Mouse (Mus musculus): ENCODE measurements around the gene Tango6. TPM values are rescaled to one million over a fixed set of nuclear protein-coding genes. Genes with fewer than 3 reads are reported as not detected.

The Tango6 gene
- total and polyA plus RNA-seq, 2 experiments from 2014 or later = 4.0 to 7.1 TPM

- no peak overlapping the region for H3K4me2 ChIP-seq (ENCODE audit: low read depth, low read length)
- H3K27ac ChIP-seq = no peak overlapping the region
- H3K9ac ChIP-seq (replicated peaks; ENCODE audit: low read length) = no peak overlapping the region
- ATAC-seq (no peak), DNase-seq (ENCODE audit: low spot score) (no peak)
- no peaks in the 10 kb centered on the region for H3K4me1 ChIP-seq (ENCODE audit: insufficient read depth, low read length)
- WGBS = 86% methylated on average over 13 of the region's 13 CpGs
- no peak overlapping the region for H3K4me3 ChIP-seq (ENCODE audit: low read length)
- no peak for TF ChIP-seq CTCF (IDR thresholded peaks at IDR 0.05; ENCODE audit: low read depth)
- no peaks in the 10 kb centered on the region for H3K36me3 ChIP-seq (ENCODE audit: insufficient read depth, low read length)
- H3K27me3 ChIP-seq (ENCODE audit: insufficient read depth, low read length) = no peaks in the 10 kb centered on the region
- no peaks in the 10 kb centered on the region for H3K9me3 ChIP-seq (ENCODE audit: low read length)
Observed at GRCm38 (mm10) chr8:106736861-106737662, 54.2 kb downstream of the Tango6 start.

- TF ChIP-seq CTCF (IDR thresholded peaks at IDR 0.05; ENCODE audit: low read depth) = no peak
- Histone ChIP-seq H3K4me2 (ENCODE audit: low read depth, low read length) (no peak overlapping the region), H3K27me3 (ENCODE audit: insufficient read depth, low read length) (no peaks in the 10 kb centered on the region), H3K9me3 (ENCODE audit: low read length) (no peaks in the 10 kb centered on the region), H3K4me3 (ENCODE audit: low read length) (no peak overlapping the region), H3K27ac (no peak overlapping the region), H3K9ac (replicated peaks; ENCODE audit: low read length) (no peak overlapping the region), H3K4me1 (ENCODE audit: insufficient read depth, low read length) (no peaks in the 10 kb centered on the region), H3K36me3 (ENCODE audit: insufficient read depth, low read length) (no peaks in the 10 kb centered on the region)
- no peak for DNase-seq (ENCODE audit: low spot score)
- 95% methylated on average over 2 of the region's 2 CpGs for WGBS
- ATAC-seq = no peak
Observed at GRCm38 (mm10) chr8:106737846-106738245, 55.0 kb downstream of the Tango6 start.

GRCm38 (mm10) chr8:106742321-106742720 is 59.5 kb downstream of the Tango6 start:
- no peak overlapping the region for H3K9ac ChIP-seq (replicated peaks; ENCODE audit: low read length)
- TF ChIP-seq CTCF (IDR thresholded peaks at IDR 0.05; ENCODE audit: low read depth) = no peak
- no peaks in the 10 kb centered on the region for H3K9me3 ChIP-seq (ENCODE audit: low read length)
- 93% methylated on average over 10 of the region's 10 CpGs for WGBS
- no peaks in the 10 kb centered on the region for H3K27me3 ChIP-seq (ENCODE audit: insufficient read depth, low read length)
- no peaks in the 10 kb centered on the region for H3K4me1 ChIP-seq (ENCODE audit: insufficient read depth, low read length)
- no peaks in the 10 kb centered on the region for H3K36me3 ChIP-seq (ENCODE audit: insufficient read depth, low read length)
- no peak for ATAC-seq
- DNase-seq (ENCODE audit: low spot score) = no peak
- no peak overlapping the region for H3K27ac ChIP-seq
- H3K4me3 ChIP-seq (ENCODE audit: low read length) = no peak overlapping the region
- no peak overlapping the region for H3K4me2 ChIP-seq (ENCODE audit: low read depth, low read length)

- H3K9ac ChIP-seq (replicated peaks; ENCODE audit: low read length) = no peak overlapping the region
- H3K4me2 ChIP-seq (ENCODE audit: low read depth, low read length) = no peak overlapping the region
- no peak for TF ChIP-seq CTCF (IDR thresholded peaks at IDR 0.05; ENCODE audit: low read depth)
- no peak overlapping the region for H3K27ac ChIP-seq
- DNase-seq (ENCODE audit: low spot score) (no peak), ATAC-seq (no peak)
- H3K4me3 ChIP-seq (ENCODE audit: low read length) = no peak overlapping the region
- H3K27me3 ChIP-seq (ENCODE audit: insufficient read depth, low read length) = no peaks in the 10 kb centered on the region
- 86% methylated on average over 1 of the region's 1 CpGs for WGBS
- no peaks in the 10 kb centered on the region for H3K36me3 ChIP-seq (ENCODE audit: insufficient read depth, low read length)
- no peaks in the 10 kb centered on the region for H3K4me1 ChIP-seq (ENCODE audit: insufficient read depth, low read length)
- no peaks in the 10 kb centered on the region for H3K9me3 ChIP-seq (ENCODE audit: low read length)
Observed at GRCm38 (mm10) chr8:106743361-106743760, 60.5 kb downstream of the Tango6 start.

GRCm38 (mm10) chr8:106753436-106753835 is 70.6 kb downstream of the Tango6 start:
- no peak for TF ChIP-seq CTCF (IDR thresholded peaks at IDR 0.05; ENCODE audit: low read depth)
- Histone ChIP-seq H3K27ac (no peak overlapping the region), H3K4me1 (ENCODE audit: insufficient read depth, low read length) (no peaks in the 10 kb centered on the region)

GRCm38 (mm10) chr8:106761317-106761716 is 78.4 kb downstream of the Tango6 start:
- no peak for DNase-seq (ENCODE audit: low spot score)
- Histone ChIP-seq H3K4me1 (ENCODE audit: insufficient read depth, low read length) (peaks cover 7% of the 10 kb centered on the region), H3K27ac (peak overlapping the region; percentile 59), H3K36me3 (ENCODE audit: insufficient read depth, low read length) (no peaks in the 10 kb centered on the region), H3K27me3 (ENCODE audit: insufficient read depth, low read length) (no peaks in the 10 kb centered on the region), H3K9me3 (ENCODE audit: low read length) (no peaks in the 10 kb centered on the region), H3K4me2 (ENCODE audit: low read depth, low read length) (no peak overlapping the region), H3K9ac (replicated peaks; ENCODE audit: low read length) (no peak overlapping the region), H3K4me3 (ENCODE audit: low read length) (no peak overlapping the region)
- no peak for TF ChIP-seq CTCF (IDR thresholded peaks at IDR 0.05; ENCODE audit: low read depth)
- ATAC-seq = no peak
- 32% methylated on average over 4 of the region's 4 CpGs for WGBS

More at GRCm38 (mm10) chr8:106753436-106753835, 70.6 kb downstream of the Tango6 start:
- no peak for DNase-seq (ENCODE audit: low spot score)
- WGBS = 50% methylated on average over 3 of the region's 3 CpGs
- Histone ChIP-seq H3K36me3 (ENCODE audit: insufficient read depth, low read length) (no peaks in the 10 kb centered on the region), H3K4me3 (ENCODE audit: low read length) (no peak overlapping the region), H3K9ac (replicated peaks; ENCODE audit: low read length) (no peak overlapping the region), H3K27me3 (ENCODE audit: insufficient read depth, low read length) (no peaks in the 10 kb centered on the region), H3K9me3 (ENCODE audit: low read length) (no peaks in the 10 kb centered on the region), H3K4me2 (ENCODE audit: low read depth, low read length) (no peak overlapping the region)
- no peak for ATAC-seq

GRCm38 (mm10) chr8:106761867-106762523 is 79.1 kb downstream of the Tango6 start:
- peaks cover 7% of the 10 kb centered on the region for H3K4me1 ChIP-seq (ENCODE audit: insufficient read depth, low read length)
- H3K9ac ChIP-seq (replicated peaks; ENCODE audit: low read length) = no peak overlapping the region
- 18% methylated on average over 7 of the region's 7 CpGs for WGBS
- 0 out of 2 replicates have a peak overlapping the region, but pooled peaks have one; percentile 59 for H3K27ac ChIP-seq
- H3K9me3 ChIP-seq (ENCODE audit: low read length) = no peaks in the 10 kb centered on the region
- no peaks in the 10 kb centered on the region for H3K36me3 ChIP-seq (ENCODE audit: insufficient read depth, low read length)
- peak; percentile 41 for DNase-seq (ENCODE audit: low spot score)
- no peak for ATAC-seq
- no peak overlapping the region for H3K4me3 ChIP-seq (ENCODE audit: low read length)
- TF ChIP-seq CTCF (IDR thresholded peaks at IDR 0.05; ENCODE audit: low read depth) = no peak
- H3K27me3 ChIP-seq (ENCODE audit: insufficient read depth, low read length) = no peaks in the 10 kb centered on the region
- no peak overlapping the region for H3K4me2 ChIP-seq (ENCODE audit: low read depth, low read length)

All from hindbrain, postnatal 0 days (tissue).